Mouse (Mus musculus): Measurements from ENCODE around the gene Cyp4f14.
A peak's percentile ranks its signal among the peaks of the same experiment; 100 is the strongest.
"Not testable (repeated sequence)": the region's sequence is repeated elsewhere in the genome, so short reads cannot be mapped to it uniquely, and the experiment has no call there.

Cyp4f14 gene

DNA sequence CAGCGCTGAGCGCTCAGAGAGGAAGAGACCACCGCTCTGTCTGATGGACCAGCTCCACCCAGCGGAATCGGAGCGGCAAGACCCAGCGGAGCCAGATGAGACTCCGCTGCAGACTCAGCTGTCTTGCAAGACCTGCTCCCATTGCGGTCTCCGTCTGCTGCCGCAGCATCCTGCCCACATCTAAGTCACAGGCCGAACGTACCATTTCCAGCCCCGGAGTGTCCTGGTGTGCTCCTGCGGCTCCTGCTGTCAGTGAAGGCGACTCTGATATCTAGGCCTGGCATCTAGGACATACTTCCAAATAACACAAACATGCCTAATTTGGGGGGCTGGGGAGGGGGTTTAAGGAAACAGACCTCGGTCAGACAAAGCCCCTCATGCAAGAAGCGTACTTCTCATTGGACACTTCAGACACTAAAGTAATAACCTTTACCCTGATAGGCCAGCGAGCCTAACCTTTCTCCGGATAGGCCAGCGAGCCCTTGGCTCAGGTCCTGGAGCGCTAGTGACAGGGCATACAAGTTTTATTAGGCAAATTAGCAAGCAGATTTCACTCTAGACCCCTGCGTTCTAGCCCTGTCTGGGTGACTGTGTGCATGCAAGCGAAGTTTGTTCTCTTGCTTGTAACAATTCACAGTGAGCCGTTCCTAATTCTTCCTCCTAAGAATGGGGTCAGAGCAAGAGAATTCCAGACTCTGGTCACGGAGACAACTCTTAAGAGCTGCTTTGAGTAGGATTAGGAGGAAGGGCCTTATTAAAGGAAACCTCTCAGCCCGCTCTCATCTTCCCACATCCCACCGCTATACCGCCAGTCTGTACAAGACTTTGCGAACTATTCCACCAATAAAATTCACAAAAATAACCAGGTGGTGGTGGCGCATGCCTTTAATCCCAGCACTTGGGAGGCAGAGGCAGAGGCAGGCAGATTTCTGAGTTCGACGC lies 25.6 kb downstream of the Cyp4f14 start, which contains the start of gene Zfp870:
Gene Zfp870, minus strand, starts transcription at position 404 of the 942 bp plus-strand sequence.
- peak; percentile 82 to 83 for DNase-seq (ENCODE audit: low spot score in 2 of 2)

DNA sequence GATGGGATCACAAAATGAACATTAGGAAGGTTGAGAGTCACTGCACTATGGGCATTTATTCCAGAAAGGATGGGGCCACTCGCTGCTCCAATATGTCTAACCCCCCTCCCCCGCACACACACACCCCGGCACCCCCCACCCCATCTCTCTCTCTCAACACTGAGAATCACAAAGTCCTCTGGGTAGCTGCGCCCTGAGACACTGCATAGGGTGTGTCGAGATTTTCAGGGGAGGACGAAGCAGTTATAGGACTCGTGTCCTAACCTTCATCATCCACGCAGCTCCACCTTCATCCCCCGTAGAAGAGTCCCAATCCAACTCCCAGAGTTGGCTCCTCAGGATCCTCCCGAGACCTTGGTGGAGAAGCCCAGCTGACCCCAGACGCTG lies 26.3 kb downstream of the Cyp4f14 start:
- no peak for DNase-seq (ENCODE audit: low spot score in 2 of 2)

DNA sequence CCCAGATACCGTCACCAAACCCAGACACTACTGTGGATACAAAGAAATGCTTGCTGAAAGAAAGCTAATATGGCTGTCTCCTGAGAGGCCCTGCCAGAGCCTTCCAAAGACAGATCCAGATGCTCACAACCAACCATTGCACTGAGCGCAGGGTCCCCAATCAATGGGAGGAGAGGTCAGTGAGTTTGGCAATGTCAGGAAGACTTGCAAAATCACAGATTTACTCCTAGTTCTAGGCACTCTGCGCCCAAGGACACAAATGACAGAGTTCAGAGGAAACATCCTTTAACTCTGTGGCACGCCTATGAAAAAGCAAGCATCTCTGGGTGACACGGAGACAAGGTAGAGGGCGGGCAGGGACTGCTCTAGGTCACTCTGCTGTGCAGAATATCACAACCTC lies 27.5 kb downstream of the Cyp4f14 start:
- no peak for DNase-seq (ENCODE audit: low spot score in 2 of 2)

DNA sequence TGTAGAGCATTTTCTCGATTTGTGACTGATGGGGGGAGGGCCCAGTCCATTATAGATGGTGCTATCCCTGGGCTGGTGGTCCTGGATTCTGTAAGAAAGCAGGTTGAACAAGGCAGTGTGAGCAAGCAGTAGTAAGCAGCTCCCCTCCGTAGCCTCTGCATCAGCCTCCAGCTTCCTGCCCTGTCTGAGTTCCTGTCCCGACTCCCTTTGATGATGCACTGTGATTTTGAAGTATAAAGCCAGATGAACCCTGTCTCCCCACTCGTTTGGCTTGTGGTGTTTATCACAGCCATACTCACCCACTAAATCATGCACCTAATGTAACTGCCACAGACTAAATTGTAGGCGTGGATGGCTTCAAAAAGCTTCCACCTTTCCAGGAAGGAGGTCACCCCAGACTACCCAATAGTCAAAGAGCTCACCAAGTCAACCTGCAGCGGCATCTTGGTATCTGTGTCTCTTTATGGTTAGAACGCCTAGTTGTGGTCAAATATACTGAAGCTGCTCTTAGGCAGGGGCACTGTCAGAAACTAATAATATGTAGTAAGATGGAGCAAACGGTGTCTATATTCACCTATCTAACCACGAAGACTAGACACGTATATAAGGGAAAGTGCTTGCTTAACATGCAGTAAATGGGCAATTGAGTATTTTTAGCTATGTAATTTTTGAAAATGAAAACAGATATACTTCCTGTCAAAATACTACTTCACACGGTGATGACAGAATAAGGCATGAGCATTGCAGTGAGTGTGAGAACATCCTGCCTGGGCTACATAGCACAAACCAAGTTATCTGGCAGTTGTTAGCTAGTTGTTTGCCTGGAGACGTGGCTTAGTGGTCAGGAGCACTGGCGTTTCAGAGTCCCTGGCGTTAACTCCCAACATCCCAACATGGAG lies 36.6 kb downstream of the Cyp4f14 start:
- DNase-seq (ENCODE audit: low spot score in 2 of 2), result no peak

DNA sequence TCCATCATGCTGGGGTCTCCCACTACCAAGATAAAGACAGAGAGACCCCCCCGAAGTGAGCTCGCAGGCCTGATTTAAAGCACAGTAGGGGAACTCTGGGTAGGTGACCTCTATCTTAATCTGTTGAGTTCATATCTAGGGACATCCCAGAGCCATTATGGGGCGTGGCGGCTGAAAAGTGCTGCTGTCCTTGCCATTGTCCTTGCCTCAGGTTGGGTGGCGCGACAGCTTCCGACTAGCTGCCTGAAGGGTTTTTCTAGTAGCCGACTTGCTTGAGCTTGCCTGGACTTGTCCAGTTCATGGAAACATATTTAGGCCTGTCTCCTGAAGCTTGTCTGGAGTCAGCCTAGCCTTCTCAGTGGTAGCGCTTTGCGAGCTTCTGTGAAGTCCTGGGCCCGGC lies 38.4 kb downstream of the Cyp4f14 start:
- DNase-seq (ENCODE audit: low spot score in 2 of 2), result no peak

DNA sequence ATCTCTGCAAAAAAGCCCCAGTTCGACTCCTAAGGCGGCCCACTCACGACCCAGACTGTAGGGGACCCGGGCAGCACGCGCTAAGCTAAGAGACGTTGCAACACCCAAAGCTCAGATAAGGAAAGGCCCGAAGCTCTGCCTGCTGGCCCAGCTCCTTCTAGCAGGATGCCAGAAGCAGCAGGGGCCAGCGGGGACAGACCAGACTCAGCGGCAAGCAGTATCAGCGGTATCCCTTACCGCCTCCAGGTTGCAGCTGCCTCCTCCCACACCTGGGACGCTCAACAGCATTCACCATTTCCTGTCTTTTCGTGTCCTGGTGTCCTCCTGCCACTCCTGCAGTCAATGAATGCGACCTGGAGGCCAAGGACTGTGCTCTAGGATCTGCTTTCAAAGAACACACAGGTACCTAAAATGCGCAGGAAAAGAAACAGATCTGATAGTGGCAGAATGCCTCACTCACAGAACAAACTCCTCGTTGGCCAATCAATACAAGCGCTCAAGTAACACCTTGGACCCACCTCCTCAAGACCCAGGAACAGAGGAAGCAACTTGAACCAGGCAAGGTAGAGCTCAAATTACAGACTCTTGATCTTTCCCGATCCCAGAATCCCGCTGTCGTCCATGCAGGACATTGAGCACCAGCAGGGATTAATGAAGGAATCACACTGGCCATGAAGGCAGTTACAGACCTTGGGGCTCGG lies 39.5 kb downstream of the Cyp4f14 start:
- DNase-seq (ENCODE audit: low spot score in 2 of 2), result no peak

DNA sequence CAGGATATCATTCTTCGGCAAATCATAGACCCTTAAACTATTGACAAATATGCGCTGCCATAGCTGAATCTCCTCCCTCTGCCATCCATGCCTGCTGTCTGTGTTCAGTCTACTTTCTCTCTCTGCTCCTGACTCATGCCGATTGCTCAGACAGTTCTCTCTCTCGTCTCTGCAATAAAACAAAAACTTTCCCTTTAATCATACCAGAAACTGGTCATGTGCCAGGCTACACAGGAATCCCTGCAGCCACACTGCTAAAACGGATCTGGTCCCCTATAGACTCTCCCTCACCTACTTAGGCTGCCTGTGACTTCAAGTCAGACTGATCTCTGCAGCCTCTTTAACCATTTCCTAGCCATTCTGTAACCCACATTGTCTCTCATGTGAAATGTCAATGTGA lies 44.4 kb downstream of the Cyp4f14 start:
- no peak for DNase-seq (ENCODE audit: low spot score in 2 of 2)

DNA sequence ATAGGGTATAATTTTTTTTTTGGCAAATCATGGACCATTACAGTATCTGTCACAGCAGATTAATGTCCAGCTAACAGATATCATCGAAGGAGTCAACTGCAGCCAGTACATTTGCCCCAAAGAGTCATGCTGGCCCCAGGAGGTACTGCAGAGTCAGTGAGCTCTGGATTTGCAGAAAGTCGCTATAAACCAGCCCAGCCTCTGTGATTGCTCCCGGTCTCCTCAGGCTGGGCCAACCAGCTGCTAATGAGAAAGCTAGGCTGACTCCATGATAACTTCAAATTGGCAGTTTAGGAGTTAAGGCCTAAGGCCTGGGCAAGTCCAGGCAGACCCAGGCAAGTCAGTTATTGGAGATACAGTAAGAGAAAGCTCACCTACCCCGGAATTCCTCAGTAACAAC lies 45.1 kb downstream of the Cyp4f14 start:
- DNase-seq (ENCODE audit: low spot score in 2 of 2), result no peak

DNA sequence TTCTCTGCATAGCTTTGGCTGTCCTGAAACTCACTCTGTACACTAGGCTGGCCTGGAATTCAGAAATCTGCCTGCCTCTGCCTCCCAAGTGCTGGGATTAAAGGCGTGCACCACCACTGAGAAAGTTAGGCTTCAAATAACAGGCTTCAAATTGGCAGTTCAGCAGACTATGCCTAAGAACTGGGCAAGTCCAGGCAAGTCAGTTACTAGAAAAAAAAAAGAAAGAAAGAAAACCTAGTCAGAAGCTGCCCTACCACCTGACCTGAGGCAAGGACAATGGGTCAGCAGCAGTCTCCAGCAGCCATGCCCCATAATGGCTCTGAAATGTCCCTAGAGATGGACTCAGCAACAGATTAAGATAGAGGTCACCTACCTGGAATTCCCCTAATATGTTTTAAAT lies 45.7 kb downstream of the Cyp4f14 start:
- no peak for DNase-seq (ENCODE audit: low spot score in 2 of 2)

DNA sequence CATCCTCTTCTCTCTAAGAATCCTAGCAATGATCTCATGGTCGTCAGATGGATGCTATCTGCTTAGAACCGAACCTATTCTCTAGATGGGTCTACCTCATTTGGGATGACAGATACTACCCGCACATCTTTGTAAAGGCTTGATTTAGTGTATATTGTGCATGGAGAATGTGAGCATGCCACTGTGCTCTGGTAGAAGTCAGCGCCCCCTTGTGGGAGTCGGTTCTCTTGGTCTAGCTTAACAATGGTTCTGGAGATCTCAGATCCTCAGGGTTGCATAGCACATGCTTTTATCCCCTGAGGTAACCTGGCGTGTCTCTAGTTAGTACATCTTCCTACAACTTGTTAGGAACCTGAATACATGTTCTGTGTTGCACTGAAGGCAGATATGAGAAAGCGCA lies 49.9 kb downstream of the Cyp4f14 start:
- not testable (repeated sequence) for DNase-seq (ENCODE audit: low spot score in 2 of 2)

DNA sequence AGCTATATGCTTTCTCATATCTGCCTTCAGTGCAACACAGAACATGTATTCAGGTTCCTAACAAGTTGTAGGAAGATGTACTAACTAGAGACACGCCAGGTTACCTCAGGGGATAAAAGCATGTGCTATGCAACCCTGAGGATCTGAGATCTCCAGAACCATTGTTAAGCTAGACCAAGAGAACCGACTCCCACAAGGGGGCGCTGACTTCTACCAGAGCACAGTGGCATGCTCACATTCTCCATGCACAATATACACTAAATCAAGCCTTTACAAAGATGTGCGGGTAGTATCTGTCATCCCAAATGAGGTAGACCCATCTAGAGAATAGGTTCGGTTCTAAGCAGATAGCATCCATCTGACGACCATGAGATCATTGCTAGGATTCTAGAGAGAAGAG lies 60.4 kb downstream of the Cyp4f14 start:
- not testable (repeated sequence) for DNase-seq (ENCODE audit: low spot score in 2 of 2)
